Mouse (Mus musculus): ENCODE data around the gene Arl5a.

DNA sequence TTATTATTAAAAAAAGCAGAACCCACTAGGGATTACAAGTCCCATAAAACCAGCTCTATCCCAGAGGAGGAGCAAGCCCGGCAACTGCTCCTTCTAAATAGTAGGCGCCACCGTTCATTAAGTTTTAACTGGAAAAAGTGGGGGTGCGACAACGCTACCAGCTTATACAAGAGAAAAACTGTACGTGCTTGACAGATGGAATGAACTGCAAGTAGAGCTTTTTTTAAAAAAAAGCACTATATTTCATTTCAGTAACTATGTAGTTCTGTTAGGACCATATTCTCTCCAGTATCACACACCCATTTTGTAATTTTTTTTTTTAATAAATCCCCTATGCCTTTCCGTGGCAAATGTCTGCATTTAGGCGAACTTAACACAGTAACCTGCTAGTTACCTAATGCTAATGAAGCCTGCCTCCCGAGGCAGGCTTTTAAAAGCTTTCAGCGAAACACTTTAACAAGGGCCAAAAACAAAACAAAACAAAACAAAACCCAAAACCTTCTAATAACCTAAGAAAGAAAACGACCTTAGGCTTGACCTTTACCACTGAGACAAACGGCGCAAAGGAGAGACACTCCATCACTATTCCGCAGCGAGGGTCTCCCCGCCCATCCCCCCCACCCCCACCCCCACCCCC lies 972 bp downstream of the Arl5a start:
- no peak for TF ChIP-seq TAL1 (IDR thresholded peaks at IDR 0.05; ENCODE audit: low read length)
- TF ChIP-seq GATA1 (IDR thresholded peaks at IDR 0.05; ENCODE audit: low read length), result no peak

Measured in erythroblast, embryonic 14.5 days (primary cell).